In the genomic region with DNA sequence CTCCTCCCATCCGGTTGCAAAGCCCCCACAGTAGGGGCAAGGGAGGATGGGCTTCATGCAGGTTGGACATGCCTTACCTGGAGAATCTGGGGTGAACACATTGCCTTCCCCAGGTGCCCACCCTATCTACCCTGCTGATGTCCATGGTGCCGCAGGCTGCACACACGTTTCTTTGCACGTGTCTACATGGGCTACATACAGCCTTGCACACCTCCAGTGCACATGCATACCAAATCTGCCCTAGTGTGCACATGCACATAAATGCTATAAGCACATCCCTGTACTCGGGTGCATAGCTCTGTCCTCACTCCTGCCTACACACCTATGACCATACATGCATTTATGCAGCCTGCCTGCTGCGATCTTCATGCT, we compare ENCODE assay signal across 11 mouse cellular contexts. TPM values are rescaled to one million over a fixed set of nuclear protein-coding genes. Genes with fewer than 3 reads are reported as not detected.
DNase-seq lines count a peak whose midpoint lies in the region; ATAC-seq and TF ChIP-seq lines count a peak whose summit lies in the region.
"Had no signal": no experiment of that assay in that cellular context is flagged by ENCODE, and none has a peak within 500 bp of the region (broad histone marks: within the 10 kb centered on the region; RNA-seq: fewer than 3 reads in every experiment).

No protein-coding gene starts in this region.

- peak overlapping the region; percentile 73 for H3K4me2 ChIP-seq in forebrain, embryonic 16.5 days (ENCODE audit: low read length)
- peak overlapping the region; percentile 75; the same call in 1 of the 2 replicates for H3K4me2 ChIP-seq in liver, embryonic 13.5 days

- no peaks in the 10 kb centered on the region for H3K9me3 ChIP-seq in E14TG2a.4 (ENCODE audit: low read length)
- no peaks in the 10 kb centered on the region for H3K9me3 ChIP-seq in forebrain, embryonic 16.5 days (ENCODE audit: control insufficient read depth, low read length)
- no peaks in the 10 kb centered on the region for H3K9me3 ChIP-seq in liver, embryonic 13.5 days (replicated peaks)

- peak overlapping the region; percentile 81 for H3K4me3 ChIP-seq in E14TG2a.4 (replicated peaks; ENCODE audit: low read length)
- peak overlapping the region; percentile 72 for H3K4me3 ChIP-seq in forebrain, embryonic 16.5 days (replicated peaks; ENCODE audit: low read length)
- no peak overlapping the region for H3K4me3 ChIP-seq in liver, embryonic 13.5 days (replicated peaks)

- no peaks in the 10 kb centered on the region for H3K36me3 ChIP-seq in E14TG2a.4 (ENCODE audit: insufficient read depth, low read length)
- no peaks in the 10 kb centered on the region for H3K36me3 ChIP-seq in forebrain, embryonic 16.5 days (ENCODE audit: control insufficient read depth, insufficient read depth)
- H3K36me3 ChIP-seq in liver, embryonic 13.5 days = no peaks in the 10 kb centered on the region

- WGBS in forebrain, embryonic 16.5 days = 53% methylated on average over 6 of the region's 6 CpGs
- 58% methylated on average over 6 of the region's 6 CpGs for WGBS in liver, embryonic 13.5 days (ENCODE audit: insufficient replicate concordance)

- no peak overlapping the region for H3K27ac ChIP-seq in forebrain, embryonic 16.5 days (ENCODE audit: low read length)
- no peak overlapping the region for H3K27ac ChIP-seq in liver, embryonic 13.5 days
- H3K27ac ChIP-seq: liver, embryonic 14.5 days had no signal

- peaks cover 92% of the 10 kb centered on the region for H3K27me3 ChIP-seq in E14TG2a.4 (ENCODE audit: insufficient read depth, low read length)
- 0 out of 2 replicates have a peak, but pooled peaks cover 2% of the 10 kb centered on the region for H3K27me3 ChIP-seq in forebrain, embryonic 16.5 days (replicated peaks; ENCODE audit: control insufficient read depth, insufficient read depth, low read length)
- H3K27me3 ChIP-seq in liver, embryonic 13.5 days = peaks cover 71% of the 10 kb centered on the region

- TF ChIP-seq CTCF in E14TG2a.4 (conservative IDR thresholded peaks at IDR 0.05; ENCODE audit: low read length) = no peak

- H3K9ac ChIP-seq in forebrain, embryonic 16.5 days (replicated peaks; ENCODE audit: low read depth, low read length) = peak overlapping the region; percentile 82
- H3K9ac ChIP-seq in liver, embryonic 13.5 days = no peak overlapping the region
- H3K9ac ChIP-seq: liver, embryonic 14.5 days had no signal

- 0 out of 2 replicates have a peak, but pooled peaks have one; percentile 1 for ATAC-seq in frontal cortex, adult (ENCODE audit: low TSS enrichment)
- ATAC-seq in forebrain, embryonic 16.5 days = no peak
- no peak for ATAC-seq in liver, embryonic 13.5 days (ENCODE audit: low read depth)

- DNase-seq in frontal cortex, postnatal 10 days (ENCODE audit: low spot score in 2 of 2) = no peak
- DNase-seq in liver, embryonic 13.5 days = no peak
- no peak for DNase-seq in thymus, postnatal 36 days
- DNase-seq in right cerebral cortex, postnatal 14 days = no peak
- DNase-seq in adrenal gland, postnatal 25 days = no peak
- DNase-seq: B cell, adult 2 months had no signal

- peaks cover 21% of the 10 kb centered on the region for H3K4me1 ChIP-seq in E14TG2a.4 (replicated peaks; ENCODE audit: low read depth, low read length)
- peaks cover 39% of the 10 kb centered on the region for H3K4me1 ChIP-seq in forebrain, embryonic 16.5 days (replicated peaks; ENCODE audit: control insufficient read depth, insufficient read depth, low read length)
- H3K4me1 ChIP-seq in liver, embryonic 13.5 days (replicated peaks) = peaks cover 19% of the 10 kb centered on the region

RNA-seq across cellular contexts. Expression of a gene that starts 1.1 kb away (rescaled TPM):
- 21.7 and 24.4 TPM in 2 replicates for polyA plus RNA-seq in forebrain, embryonic 16.5 days (2015; fragmentation: Nextera tagmentation; extraction: Ambion mirVana)
- polyA plus RNA-seq in liver, embryonic 13.5 days (2015; fragmentation: Nextera tagmentation; extraction: Ambion mirVana) = 0.33 and 0.56 TPM in 2 replicates
- total RNA-seq in adrenal gland, postnatal 25 days (2021) = not detected in 2 replicates
- total RNA-seq: hematopoietic stem cell, adult 5-6 weeks had no signal

RNA-seq across cellular contexts. Expression of a gene that starts 38.5 kb away (rescaled TPM):
- 4.1 and 4.2 TPM in 2 replicates for polyA plus RNA-seq in forebrain, embryonic 16.5 days (2015; fragmentation: Nextera tagmentation; extraction: Ambion mirVana)
- polyA plus RNA-seq in liver, embryonic 13.5 days (2015; fragmentation: Nextera tagmentation; extraction: Ambion mirVana) = 5.2 and 5.9 TPM in 2 replicates
- total RNA-seq in adrenal gland, postnatal 25 days (2021) = 41.8 and 67.7 TPM in 2 replicates

Comparison
In these comparisons a context has a peak if more than half of its experiments do, and no peak if none do; other contexts are left out.
1. RNA of a gene that starts 1.1 kb away (polyA plus RNA-seq): 21.7 to 24.4 TPM in forebrain, embryonic 16.5 days; 0.33 to 0.56 TPM in liver, embryonic 13.5 days; every median in the first group is over 10 times any median in the second.